Mouse (Mus musculus) 3134 (cell line): ENCODE results near the gene Lyrm9.
"Not testable (repeated sequence)": the region's sequence is repeated elsewhere in the genome, so short reads cannot be mapped to it uniquely, and the experiment has no call there.

Source experiments
- DNase-seq: peaks from one replicate; pipeline ENCODE4 v3.0.0-alpha.2; 2011; ENCODE audit warnings: low spot score; ENCODE audit not compliant: insufficient read length; ENCODE audit errors: extremely low read depth

Lyrm9 gene

DNA sequence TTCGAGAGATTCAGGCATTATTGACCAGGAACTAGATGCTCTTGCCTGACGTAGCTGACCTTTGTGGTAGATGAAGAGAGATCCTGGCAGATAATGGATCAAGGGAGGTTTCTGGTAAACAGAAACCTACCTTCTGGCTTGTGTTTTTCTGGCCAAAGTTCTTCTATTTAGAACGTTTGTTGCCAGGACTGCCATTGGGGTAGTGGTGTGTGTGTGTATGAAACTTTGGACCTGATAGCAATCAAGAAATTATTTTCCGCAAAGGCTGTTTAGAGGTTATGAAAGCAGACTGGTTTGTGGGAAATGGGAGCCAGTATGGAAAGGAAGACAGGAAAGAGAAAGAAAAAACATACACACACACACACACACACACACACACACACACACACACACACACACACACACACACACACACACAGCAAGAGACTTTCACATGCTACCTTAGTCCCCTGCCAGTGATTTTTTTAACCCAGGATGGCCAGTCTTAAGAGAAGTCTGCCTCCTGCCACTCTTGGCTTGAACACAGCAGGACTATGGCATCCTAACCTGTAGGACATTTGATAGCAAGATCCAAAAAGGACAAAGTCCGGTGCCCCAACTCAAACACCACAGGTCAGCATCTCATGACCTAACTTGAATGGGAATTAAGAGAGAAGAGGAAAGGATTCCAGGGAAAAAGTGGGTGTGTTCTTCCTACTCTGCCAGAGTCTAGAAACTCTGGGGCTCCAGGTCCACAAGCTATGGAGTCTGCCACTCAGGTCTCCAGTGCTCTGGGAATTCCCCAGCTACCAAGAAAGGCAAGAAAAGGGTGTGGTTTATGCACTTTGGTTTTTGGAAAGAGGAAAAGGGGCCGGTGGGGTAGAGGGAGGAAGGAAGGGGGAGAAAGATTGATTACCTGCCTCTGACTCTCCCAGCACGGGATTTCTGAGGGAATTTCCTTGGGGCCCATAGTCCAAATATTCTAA is 21.8 kb downstream of the Lyrm9 start:
- DNase-seq = no peak

DNA sequence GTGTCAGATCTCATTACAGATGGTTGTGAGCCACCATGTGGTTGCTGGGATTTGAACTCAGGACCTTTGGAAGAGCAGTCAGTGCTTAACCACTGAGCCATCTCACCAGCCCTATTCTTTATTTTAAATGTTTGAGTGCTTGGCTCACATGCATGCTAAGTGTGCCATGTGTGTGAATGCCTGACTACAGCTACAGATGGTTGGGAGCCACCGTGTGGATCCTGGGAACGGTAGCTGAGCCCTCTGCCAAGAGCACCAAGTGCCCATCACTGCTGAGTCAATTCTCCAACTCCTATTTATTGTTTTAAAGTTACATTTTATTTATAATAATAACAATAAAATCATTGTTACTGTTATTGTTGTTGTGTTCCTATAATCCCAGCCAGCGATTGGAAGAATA is 23.5 kb downstream of the Lyrm9 start:
- DNase-seq = no peak

DNA sequence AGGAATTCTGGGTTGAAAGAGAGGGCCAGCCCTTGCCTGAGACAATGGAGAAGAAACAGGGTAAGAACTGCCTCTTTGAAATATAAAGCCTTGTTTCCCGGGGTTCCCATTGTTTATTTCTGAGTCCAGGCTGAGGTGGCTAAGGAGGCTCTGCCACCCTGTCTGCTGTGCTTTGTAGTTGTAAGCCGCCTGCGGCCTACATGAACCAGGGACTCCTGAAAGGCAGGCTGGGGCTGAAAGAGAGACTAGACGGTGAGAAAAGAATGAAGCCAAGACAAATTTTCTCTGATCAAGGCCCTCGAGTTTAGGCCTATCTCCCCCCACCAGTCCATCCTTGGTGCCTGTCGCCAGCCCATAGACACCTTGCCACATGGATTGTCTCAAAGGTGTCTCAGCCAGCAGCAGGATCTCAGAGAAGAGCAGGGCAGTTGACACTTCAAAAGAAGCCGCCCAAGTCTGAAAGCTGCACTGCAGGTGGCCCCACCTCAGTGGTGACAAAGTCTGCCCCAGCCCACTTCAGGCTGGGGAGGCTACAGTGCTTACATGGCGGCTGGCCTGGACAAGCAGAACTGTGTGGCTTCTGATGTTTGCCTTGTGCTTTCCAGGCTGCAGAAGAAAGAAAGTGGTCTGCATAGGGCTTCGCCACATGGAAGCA is 25.0 kb downstream of the Lyrm9 start:
- no peak for DNase-seq

DNA sequence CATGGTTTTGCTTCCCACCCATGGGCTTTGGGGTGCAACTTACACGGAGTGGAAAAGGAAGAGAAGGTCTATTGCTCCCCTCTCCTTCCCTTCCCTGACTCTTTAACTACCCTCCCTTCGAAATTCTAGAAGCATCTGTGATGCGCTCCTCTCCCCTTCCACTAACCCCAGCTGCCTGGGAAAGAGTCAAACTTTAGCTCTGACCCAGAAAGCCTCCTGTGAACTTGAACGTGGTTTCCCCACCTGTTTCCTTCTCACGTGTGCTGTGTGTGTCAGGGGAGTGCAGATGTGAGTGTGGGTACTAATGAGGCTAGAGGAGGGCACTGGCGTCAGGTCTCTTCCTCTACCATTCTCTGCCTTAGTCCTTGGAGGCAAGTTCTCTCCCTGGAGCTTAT is 25.5 kb downstream of the Lyrm9 start:
- DNase-seq = no peak

DNA sequence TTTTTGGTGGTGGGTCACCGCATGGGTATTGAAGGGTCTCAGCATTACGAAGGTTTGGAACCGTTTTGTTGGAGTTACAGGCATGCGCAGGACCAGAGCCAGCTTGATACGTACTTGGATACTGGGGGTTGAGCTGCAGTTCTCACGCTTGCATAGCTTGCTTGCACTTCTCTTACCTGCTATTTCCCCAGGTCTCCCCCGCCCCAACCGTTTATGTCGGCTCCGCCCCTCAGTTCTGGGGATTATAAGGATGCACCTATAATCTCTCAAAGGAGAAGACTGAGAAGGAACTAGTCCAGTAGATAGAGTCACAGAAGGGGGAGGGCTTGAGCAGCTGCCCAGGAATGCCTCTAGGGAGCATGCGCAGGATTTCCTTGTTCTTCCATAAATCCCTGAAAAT is 26.1 kb downstream of the Lyrm9 start:
- DNase-seq = no peak

DNA sequence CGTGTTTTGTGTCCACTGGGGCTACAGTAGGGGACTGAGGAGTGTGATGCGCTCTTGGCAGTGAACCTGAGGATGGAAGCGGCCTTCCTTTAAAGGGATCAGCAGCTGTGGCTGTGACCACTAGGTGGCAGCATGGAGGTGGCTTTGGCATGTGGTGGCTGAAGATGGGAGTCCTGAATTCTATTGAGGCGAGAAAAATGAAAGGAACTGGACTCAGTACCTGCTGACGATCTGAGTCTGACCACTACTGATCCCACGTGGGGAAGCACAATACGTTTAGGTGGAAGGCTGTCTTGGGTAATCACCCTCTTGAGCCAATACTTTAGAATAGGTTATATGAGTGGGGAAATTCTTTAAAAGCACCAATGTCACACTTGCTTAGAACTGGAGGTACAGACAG is 29.9 kb downstream of the Lyrm9 start:
- DNase-seq = peak; percentile 35

DNA sequence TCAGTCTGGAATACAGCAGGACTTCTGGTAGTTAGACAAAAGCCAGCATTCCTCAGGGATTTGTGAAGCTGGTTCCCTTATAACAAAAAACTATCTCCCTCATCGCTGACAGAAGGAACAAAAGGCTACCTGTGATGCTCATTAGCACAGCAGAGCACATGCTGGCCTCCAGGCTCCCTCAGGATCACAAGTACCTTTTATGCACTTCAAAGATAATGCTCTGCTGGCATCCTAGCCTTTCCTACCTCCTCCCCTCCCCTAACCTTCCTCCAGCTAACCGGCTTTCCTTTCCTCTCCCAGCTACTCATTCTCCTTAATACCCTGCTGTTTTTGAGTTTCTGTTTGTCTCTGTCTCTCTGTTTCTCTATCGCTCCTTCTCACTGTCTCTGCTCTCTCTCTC is 31.2 kb downstream of the Lyrm9 start:
- no peak for DNase-seq

DNA sequence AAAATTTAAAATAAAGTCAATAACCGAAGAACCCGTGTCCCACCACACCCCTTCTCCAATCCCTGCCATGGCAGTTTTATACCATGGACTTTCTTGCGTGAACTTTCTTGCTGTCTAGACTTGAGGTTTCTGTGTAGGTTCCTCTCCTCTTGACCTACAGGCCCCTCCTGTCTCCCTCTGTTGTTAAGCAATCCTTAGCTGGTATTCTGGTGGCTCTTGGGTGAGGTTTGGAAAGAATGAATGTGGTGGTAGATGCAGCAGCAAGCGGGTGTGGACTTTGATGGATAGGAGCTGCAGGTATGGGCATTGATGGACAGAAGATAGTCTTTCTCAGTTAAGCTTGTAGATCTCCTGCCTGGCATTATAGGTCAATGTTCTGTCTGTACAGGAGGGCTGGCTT is 37.5 kb downstream of the Lyrm9 start:
- no peak for DNase-seq

DNA sequence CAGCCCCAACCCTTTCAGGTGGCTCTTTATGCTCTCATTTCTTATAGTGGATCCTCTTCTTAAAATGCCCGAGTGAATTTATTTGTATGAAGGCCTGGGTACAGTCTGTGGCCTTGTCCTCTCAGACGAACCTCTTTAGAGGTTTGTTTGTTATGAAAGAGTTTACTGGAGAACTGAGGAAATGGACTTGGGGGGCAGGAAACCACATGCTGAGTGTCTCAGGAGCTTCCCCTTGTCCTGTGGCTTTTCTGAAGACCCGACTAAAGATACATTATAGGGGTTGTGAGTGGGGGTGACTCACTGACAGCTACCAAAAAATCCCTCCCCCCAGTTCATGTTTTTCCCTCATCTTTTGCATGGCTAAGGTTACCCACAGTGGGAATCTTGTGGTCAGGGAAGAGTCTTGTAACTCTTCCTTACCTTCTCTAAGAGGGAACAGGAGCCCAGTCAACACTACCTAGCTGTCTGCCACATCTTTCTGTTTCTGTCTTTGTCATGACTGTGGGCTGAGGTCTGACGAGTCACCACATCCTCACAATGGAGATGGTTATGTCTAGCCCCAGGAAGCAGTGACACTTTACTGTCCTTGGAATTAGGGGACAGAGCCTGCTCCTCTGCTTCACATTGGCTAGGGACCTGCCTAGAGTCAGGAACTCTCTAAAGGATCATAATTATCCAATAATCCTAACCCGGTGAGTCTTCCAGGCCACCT is 38.3 kb downstream of the Lyrm9 start:
- DNase-seq = no peak

DNA sequence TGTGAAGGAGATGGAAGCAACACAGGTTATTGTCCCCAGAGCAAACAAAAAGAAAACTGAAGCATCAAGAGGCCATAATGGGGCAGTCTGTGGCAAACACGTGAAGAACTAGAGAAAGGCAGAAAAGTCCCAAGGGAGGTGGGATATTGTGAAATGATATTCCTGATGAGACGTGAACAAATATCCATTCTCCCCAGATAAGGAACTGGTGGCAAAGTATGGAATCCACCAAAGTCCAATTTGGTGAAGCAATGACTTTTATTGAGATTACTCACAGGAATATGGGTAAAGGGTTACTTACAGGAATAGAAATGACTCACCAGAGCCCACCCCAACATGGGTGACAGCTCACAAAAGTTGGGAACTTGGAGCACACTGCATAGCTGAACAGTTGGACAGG is 38.9 kb downstream of the Lyrm9 start:
- DNase-seq = no peak

DNA sequence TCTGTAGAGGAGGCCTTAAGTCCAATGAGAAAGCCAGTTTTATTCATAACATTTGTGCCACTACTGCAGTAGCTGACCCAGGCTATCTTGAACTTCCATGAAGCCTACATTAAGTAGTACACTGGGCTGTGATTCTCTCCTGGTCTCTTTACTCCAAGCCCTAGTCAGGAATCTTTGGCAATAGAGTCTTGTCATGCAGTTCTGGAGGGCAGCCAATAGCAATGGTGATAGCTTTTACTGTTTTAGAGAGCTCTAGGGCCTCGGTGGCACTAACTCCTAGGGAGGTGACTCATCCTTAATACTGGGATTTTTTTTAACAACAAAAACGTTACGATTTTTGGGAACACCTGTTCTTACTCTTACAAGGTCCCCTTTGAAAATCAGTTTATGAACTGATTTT is 40.1 kb downstream of the Lyrm9 start:
- no peak for DNase-seq

DNA sequence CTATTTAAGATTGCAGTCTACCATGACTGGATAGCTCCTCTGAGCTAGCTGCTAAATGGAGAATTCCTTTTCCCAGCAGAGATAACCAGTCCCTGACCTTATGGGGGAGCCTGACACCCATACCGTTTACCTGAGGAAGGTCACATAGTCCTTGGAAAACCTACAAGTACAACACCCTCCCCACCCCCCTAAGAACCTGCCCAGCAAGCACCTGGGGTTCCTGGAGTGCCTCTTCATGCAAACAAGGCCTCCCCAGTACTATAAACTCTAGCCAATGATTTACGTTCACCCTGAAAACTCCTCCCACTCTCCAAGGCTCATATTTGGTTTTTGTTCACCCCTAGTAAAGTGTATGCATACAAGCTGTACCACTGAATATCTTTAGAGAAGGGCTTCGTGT is 41.3 kb downstream of the Lyrm9 start:
- no peak for DNase-seq

DNA sequence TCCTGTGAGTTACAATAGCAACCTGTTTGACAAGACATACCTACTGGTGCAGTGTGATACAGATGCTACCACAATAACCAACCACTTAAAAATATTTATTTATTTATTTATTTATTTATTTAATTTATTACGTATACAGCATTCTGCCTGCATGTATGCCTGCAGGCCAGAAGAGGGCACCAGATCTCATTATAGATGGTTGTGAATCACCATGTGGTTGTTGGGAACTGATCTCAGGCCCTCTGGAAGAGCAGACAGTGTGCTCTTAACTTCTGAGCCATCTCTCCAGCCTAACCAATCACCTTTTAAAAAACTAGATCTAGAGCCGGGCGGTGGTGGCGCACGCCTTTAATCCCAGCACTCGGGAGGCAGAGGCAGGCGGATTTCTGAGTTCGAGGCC is 42.8 kb downstream of the Lyrm9 start:
- DNase-seq = not testable (repeated sequence)

DNA sequence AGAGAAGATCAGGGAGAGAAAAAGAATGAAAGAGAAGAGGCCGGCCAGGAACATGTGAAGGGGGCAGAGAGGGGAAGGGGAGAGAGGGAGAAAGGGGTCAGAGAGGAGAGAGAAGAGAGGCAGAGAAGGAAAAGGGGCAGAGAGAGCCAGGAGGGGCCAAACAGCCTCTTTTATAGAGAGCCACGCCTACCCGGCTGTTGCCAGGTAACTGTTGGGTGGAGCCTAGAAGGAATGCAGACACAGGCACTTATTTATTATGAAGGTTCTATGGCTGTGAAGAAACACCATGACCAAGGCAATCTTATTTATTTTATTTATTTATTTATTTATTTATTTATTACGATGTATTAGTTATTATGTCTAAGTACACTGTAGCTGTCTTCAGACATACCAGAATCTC is 44.5 kb downstream of the Lyrm9 start:
- DNase-seq = no peak

DNA sequence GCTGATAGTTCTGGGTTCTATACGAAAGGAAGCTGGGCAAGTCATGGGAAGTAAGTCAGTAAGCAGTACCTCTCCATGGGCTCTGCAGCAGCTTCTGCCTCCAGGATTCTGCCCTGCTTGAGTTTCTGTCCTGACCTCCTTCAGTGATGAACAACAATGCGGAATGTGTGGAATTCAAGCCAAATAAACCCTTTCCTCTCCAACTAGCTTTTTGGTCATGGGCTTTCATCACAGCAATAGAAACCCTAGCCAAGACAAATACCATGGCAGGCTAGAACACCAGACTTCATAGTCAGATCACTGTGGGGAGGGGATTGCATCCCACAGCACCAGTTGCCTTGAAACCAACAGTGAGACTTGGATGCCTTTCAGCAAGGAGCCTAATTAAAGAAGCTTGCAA is 46.4 kb downstream of the Lyrm9 start:
- no peak for DNase-seq

DNA sequence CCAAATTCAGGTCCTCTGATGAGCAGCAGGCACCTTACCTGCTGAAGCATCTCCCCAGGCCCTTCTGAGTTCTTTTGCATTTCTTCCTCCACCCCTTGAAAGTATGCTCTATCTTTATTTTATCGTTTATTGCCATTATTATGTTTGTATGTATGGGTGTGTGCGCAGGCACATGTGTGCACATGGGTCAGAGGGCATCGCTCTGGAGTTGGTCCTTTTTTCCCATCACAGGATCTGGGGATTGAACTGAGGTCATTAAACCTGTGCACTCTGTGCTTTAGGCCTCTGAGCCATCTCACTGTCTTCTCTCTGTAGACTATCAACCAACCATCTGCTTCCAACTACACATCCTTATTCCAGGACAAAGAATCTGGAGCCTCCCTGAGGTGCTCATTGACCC is 53.3 kb downstream of the Lyrm9 start:
- DNase-seq = no peak

DNA sequence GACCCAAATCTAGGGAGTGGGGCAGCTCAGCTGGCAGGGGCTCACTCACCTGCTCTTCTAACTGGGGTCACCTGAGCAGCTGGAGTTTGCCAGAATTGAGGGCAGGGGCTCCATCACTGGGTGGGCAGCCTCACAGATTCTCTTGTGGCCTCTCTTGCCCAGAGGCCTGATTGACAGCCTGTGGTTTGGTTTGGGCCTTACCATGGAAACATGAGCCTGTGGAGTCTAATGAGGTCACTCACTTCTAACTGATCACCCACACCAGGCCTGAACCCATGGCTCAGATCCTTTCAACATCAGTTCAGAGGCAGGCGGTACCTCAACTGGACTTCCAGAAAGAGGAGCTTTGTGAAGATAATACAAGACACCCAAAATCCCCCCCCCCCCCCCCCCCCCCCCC is 60.3 kb downstream of the Lyrm9 start:
- peak; percentile 68 for DNase-seq

DNA sequence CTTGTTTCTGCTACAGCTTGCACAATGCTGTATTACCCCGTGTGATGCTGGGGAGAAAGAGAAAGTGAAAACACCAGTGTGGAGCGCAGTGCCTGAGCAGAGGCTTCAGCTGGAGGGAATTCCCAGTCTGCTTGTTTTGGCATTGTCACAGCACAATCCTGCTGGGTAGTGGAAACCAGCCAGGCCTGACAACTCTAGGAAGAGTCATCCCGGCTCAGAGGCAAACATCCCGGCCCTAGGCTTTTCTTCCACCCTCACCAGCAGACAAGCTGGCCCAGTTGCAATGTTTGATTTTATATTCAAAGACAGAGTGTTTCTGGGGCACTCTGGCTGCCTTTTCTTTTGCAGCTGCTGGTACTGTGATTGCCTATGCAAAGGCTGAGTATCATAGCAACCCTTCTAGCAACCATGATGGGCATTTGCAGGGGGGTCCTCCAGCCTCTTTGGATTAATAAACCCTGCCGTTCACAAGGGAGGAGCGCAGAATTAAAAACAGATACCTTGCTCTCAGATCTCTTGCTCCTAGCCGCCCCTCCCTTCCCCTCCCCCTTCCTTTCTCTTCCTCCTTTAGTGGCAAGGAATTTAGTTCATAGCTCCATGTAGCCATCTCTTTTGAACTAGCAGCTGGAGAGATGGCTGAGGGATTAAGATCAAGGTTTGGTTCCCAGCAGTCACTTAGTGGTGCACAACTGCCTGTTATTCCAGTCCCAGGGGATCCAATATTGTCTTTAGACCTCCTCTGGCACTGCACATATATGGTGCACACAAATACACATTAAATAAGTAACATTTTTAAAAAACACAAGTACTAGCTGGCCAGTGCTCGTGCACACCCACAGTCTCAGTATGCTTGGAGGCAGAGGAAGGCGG is 61.0 kb downstream of the Lyrm9 start:
- peak; percentile 72 for DNase-seq

DNA sequence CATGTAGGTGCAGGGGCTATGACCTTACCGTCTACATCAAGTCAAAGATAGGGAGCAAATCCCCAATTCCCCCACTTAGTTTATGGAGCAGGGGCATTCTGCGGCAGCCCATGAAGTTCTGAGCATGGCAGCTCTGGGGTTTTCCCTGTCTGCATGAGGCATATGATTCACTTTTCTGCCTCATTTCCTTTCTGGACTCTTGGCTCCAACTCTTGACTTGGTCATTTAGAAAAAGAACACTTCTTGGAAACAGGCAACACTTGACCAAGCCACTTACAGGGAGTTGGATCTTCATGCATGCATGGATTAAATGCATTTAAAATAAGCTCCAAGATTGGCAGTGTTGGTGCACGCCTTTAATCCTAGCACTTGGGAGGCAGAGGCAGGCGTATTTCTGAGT is 62.8 kb downstream of the Lyrm9 start:
- DNase-seq = no peak
